In the genomic region with DNA sequence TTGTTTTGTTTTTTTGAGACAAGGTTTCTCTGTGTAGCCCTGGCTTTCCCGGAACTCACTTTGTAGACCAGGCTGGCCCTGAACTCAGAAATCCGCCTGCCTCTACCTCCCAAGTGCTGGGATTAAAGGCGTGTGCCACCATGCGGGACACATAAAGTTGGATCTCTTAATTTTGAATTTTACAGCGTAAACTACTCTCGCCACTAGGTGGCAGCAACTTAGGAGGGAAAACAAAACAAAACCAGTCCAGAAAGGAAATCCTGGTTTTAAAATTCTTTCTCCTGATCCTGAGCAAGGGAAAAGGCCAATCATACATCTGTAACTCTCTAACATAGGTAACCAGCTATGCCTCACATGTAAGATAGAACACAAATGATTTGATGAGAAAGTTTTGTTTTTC, we compare ENCODE assay signal across 8 mouse cellular contexts. TPM values are rescaled to one million over a fixed set of nuclear protein-coding genes. Genes with fewer than 3 reads are reported as not detected.
DNase-seq lines count a peak whose midpoint lies in the region; ATAC-seq and TF ChIP-seq lines count a peak whose summit lies in the region.

No protein-coding gene starts in this region.

- 13% methylated on average over 6 of the region's 6 CpGs for WGBS in heart, postnatal 0 days

- H3K4me2 ChIP-seq in heart, postnatal 0 days (ENCODE audit: low read depth, low read length) = no peak overlapping the region

- TF ChIP-seq EP300 in heart, postnatal 0 days (IDR thresholded peaks at IDR 0.05; ENCODE audit: low read depth) = no peak

- peak; percentile 44 for DNase-seq in gastrocnemius, postnatal 10 days
- no peak for DNase-seq in gastrocnemius, adult 8-10 months (ENCODE audit: low spot score in 2 of 2)
- DNase-seq in right cerebral cortex, adult 18-20 months = peak; percentile 50
- DNase-seq in right cerebral cortex, postnatal 25 days = no peak
- DNase-seq in heart, postnatal 0 days (ENCODE audit: low spot score) = peak; percentile 77
- peak; percentile 69 for DNase-seq in lung, postnatal 14 days
- DNase-seq in thymus, postnatal 4 days = peak; percentile 53

- H3K4me1 ChIP-seq in bone marrow macrophage, adult 2 months (ENCODE audit: control insufficient read depth, insufficient read depth, low read length) = no peaks in the 10 kb centered on the region
- no peaks in the 10 kb centered on the region for H3K4me1 ChIP-seq in heart, postnatal 0 days (ENCODE audit: control insufficient read depth, insufficient read depth)

- no peaks in the 10 kb centered on the region for H3K9me3 ChIP-seq in heart, postnatal 0 days (replicated peaks; ENCODE audit: control insufficient read depth, low read length)

- H3K4me3 ChIP-seq in bone marrow macrophage, adult 2 months (ENCODE audit: insufficient read depth, low read length) = no peak overlapping the region
- H3K4me3 ChIP-seq in heart, postnatal 0 days (ENCODE audit: low read depth, low read length) = no peak overlapping the region

- no peak for TF ChIP-seq POLR2A in bone marrow macrophage, adult 2 months (IDR thresholded peaks at IDR 0.05; ENCODE audit: borderline replicate concordance, low read depth, low read length)

- no peak for ATAC-seq in heart, postnatal 0 days (ENCODE audit: insufficient read depth, low read depth)

- no peak overlapping the region for H3K27ac ChIP-seq in bone marrow macrophage, adult 2 months (ENCODE audit: insufficient read depth, low read depth, low read length)
- H3K27ac ChIP-seq in heart, postnatal 0 days (ENCODE audit: low read depth) = no peak overlapping the region

- H3K27me3 ChIP-seq in heart, postnatal 0 days (ENCODE audit: control insufficient read depth, insufficient read depth, low read length) = no peaks in the 10 kb centered on the region

- H3K36me3 ChIP-seq in heart, postnatal 0 days (replicated peaks; ENCODE audit: control insufficient read depth, insufficient read depth, low read length) = no peaks in the 10 kb centered on the region

- TF ChIP-seq CTCF in bone marrow macrophage, adult 2 months (IDR thresholded peaks at IDR 0.05; ENCODE audit: low read depth, low read length) = 0 out of 2 replicates have a peak, but pooled peaks have one; percentile 15
- TF ChIP-seq CTCF in heart, postnatal 0 days (IDR thresholded peaks at IDR 0.05; ENCODE audit: low read depth) = peak; percentile 68

- no peak overlapping the region for H3K9ac ChIP-seq in heart, postnatal 0 days (replicated peaks; ENCODE audit: low read depth, low read length)

RNA-seq across cellular contexts. Expression of a gene that starts 12.2 kb away (rescaled TPM):
- total RNA-seq in gastrocnemius, postnatal 10 days (2021) = 10 to 100 TPM; 17.5 to 18.8 TPM
- total RNA-seq in gastrocnemius, adult 8-10 months (2022) = 10 to 100 TPM; 10.4 to 11.9 (median 11.4) TPM
- polyA plus RNA-seq in bone marrow macrophage, adult 2 months (2012; ENCODE audit: insufficient read depth, insufficient read length, missing spikeins) = 34.5 and 38.6 TPM in 2 replicates
- total RNA-seq in heart, postnatal 0 days (2014; rRNA removed; ENCODE audit: low replicate concordance) = 18.3 and 70.3 TPM in 2 replicates
- polyA plus RNA-seq in heart, postnatal 0 days (2015; fragmentation: Nextera tagmentation; extraction: Ambion mirVana) = 53.9 and 55.2 TPM in 2 replicates

RNA-seq across cellular contexts. Expression of a gene that starts 28.9 kb away (rescaled TPM):
- total RNA-seq in gastrocnemius, postnatal 10 days (2021) = not detected
- not detected for total RNA-seq in gastrocnemius, adult 8-10 months (2022)
- polyA plus RNA-seq in bone marrow macrophage, adult 2 months (2012; ENCODE audit: insufficient read depth, insufficient read length, missing spikeins) = 0.39 TPM in 1 of 2 replicates, not detected in the other
- not detected in 2 replicates for total RNA-seq in heart, postnatal 0 days (2014; rRNA removed; ENCODE audit: low replicate concordance)
- not detected in 2 replicates for polyA plus RNA-seq in heart, postnatal 0 days (2015; fragmentation: Nextera tagmentation; extraction: Ambion mirVana)

Comparison
In these comparisons a context has a peak if more than half of its experiments do, and no peak if none do; other contexts are left out.
1. DNase-seq: peak in gastrocnemius, postnatal 10 days (single experiment), right cerebral cortex, adult 18-20 months (single experiment), heart, postnatal 0 days (single experiment), lung, postnatal 14 days (single experiment) and thymus, postnatal 4 days (single experiment); none in gastrocnemius, adult 8-10 months (0 of 2) and right cerebral cortex, postnatal 25 days (single experiment).